Mouse (Mus musculus) left cerebral cortex, adult 11 months (tissue): ENCODE results near the gene Atg16l1.
A peak's percentile ranks its signal among the peaks of the same experiment; 100 is the strongest.
"Not testable (repeated sequence)": the region's sequence is repeated elsewhere in the genome, so short reads cannot be mapped to it uniquely, and the experiment has no call there.

ENCODE experiments used
- DNase-seq: peaks from one replicate; pipeline ENCODE4 v3.0.0; 2022; ENCODE audit warnings: low spot score

Gene Atg16l1

DNA sequence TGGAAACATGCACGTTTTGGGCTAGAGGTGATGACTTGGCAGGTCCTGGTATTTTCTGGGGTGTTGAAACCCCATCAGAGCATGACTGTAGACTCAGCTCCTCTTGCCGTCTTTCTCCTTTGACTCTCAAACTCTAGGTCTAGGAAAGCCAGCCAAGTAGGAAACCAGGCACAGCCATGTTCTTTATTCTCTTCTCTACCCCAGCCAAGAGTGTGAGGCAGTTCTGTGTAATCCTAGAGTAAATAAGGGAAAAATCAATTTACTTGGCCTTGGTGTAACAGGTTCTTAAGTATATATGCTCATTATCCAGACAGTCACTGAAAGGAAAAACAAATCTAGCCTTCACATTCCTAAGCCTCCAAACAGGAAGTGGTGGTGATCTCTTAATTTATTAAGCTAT is 17.7 kb downstream of the Atg16l1 start:
- no peak for DNase-seq

DNA sequence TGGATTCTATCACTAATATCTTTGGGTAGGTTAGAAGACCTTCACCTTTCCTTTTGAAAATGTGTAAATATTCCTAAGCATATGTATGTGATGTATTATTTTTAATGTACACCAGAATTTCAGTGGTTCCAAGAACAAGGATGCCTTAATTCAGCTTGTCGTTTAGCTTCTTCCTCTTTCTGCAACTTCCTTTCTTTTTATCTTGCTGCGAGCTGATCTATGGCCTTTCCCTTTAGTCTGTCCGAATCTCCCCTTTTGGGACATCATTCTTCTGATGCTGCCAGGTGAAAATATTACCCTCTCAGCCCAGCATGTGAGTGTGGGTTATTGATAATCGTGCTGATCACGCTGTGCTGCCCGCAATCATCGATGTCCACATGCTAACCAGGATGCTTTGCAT is 19.2 kb downstream of the Atg16l1 start:
- no peak for DNase-seq

DNA sequence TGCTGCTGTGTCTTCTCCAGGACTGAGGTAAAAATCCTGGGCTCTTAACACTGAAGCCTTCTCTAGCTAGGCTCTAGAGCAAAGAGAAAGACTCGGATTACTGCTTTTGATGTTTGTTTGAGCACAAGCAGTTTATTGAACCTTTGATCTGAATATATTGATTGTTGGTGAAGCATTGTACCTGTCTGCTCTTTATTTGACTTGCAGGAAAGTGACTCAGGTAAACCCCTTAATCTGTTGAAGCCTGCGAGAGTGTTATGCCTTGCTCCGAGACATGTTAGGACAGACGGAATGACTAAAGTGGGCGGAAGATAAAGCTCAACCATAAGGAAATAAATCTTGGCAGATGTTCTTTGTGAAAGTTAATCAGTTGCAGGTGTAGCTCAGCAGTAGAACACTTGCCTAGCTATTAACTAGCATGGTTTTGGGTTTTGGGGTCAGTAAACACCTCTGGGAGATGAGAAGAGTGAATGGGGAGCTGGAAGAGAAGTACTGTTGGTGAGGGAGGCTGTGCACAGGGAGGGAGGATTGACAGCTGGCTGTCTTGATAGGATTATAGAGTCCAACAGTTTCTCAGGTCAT is 23.6 kb downstream of the Atg16l1 start:
- DNase-seq: no peak

- no peak for DNase-seq
Measured at GRCm38 (mm10) chr1:87785703-87786102, 30.0 kb downstream of the Atg16l1 start.

- DNase-seq: peak; percentile 60
Measured at GRCm38 (mm10) chr1:87786251-87786650, 30.6 kb downstream of the Atg16l1 start.

- no peak for DNase-seq
Measured at GRCm38 (mm10) chr1:87789665-87790064, 34.0 kb downstream of the Atg16l1 start.

DNA sequence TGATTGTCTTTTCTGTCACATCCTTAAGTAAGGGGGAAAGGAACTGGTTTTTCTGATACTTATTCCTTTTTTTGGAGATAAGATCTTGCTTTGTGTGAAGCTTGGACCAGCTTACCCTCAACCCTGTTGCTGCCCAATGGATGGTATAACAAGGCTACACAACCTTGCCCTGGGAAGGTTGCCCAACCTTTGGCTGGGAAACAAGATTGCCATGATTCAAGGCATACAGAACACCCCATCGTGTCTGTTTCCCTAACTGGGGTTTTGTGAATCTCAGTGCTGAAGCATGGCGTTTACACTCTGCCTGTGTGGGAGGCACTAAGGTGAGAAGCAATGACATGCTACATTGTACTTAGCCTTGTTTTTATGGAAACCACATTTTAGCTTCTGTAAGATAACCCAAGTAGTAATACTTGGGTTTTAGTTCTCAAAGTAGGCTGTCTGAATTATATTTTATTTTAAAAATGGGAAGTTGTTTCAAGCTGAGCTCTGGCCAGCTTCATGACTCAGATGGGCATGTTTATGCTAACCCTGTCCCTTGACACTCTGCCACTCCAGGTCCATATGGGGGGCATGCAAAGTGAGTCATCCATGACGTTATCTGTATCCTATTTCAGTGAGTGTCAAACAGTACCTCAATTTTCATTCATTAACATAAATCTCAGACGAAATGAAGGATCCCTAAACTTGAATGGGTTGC is 36.9 kb downstream of the Atg16l1 start:
- no peak for DNase-seq

- DNase-seq: no peak
Measured at GRCm38 (mm10) chr1:87793138-87793449, 37.4 kb downstream of the Atg16l1 start.

GRCm38 (mm10) chr1:87797702-87798101 is 42.0 kb downstream of the Atg16l1 start:
- no peak for DNase-seq

DNA sequence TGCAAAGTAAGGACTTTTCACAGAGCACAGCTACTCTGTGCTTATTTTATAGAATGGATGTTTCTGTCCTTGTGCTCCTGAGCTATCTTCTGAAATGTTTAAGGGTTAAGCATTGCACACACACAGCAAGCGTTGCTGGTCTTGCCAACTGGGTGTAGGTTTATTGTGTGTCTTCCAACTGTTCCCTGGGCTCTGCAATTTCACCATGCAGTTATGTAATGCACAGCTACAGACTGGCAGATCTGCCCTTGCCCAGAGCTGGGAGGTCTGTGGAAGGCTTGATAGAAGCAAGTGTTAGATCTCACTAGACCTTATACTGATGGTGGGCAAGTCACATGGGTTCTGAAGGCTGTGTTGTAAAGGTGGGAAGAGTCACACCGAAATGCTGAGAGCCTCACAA is 42.6 kb downstream of the Atg16l1 start:
- no peak for DNase-seq

GRCm38 (mm10) chr1:87803576-87803975 is 47.9 kb downstream of the Atg16l1 start, which contains the start of gene Sag:
Gene Sag (plus strand): TSS chr1:87803680.
- no peak for DNase-seq

- DNase-seq: no peak
Measured at GRCm38 (mm10) chr1:87807751-87808150, 52.1 kb downstream of the Atg16l1 start.

DNA sequence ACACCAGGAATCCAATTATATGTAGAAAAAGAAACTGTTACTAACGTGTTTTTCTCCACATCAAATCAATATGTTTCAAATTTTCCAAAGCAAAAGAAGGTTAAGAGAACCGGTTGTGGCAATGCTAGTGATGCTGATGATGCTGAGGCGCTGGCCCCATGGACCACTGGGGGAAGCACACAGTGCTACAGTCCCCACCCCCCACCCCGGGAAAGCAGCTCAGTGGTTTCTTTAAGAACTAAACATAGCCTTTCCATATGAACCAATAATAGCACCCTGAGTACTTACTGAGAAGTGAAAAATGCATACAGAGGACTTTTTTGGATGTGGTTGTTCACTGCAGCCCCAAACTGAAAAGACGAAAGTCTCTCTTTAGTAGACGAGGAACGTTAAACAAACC is 55.7 kb downstream of the Atg16l1 start:
- DNase-seq: no peak

- DNase-seq: no peak
Measured at GRCm38 (mm10) chr1:87812061-87812460, 56.4 kb downstream of the Atg16l1 start.

- peak; percentile 48 for DNase-seq
Measured at GRCm38 (mm10) chr1:87813155-87813554, 57.5 kb downstream of the Atg16l1 start.

DNA sequence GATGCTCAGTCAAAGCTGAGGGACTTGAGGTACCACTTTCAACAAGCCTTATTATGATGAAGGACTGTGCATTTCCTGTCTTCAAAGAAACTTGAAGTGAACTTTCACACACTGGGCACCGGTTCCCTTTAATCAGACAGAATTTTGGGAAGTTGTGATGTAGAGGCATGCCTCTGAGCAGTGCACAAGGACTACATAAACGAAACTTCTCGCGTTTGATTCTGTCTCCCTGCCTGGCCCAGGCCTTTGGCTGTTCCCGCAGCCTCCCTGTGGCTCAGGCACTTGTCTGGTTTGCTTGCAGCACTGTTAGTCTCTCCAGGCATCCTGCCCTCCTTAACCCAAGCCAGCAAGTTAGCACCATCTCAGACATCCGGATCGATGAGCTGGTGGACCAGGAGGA is 58.0 kb downstream of the Atg16l1 start:
- no peak for DNase-seq

- DNase-seq: no peak
Measured at GRCm38 (mm10) chr1:87824420-87824995, 68.8 kb downstream of the Atg16l1 start.

DNA sequence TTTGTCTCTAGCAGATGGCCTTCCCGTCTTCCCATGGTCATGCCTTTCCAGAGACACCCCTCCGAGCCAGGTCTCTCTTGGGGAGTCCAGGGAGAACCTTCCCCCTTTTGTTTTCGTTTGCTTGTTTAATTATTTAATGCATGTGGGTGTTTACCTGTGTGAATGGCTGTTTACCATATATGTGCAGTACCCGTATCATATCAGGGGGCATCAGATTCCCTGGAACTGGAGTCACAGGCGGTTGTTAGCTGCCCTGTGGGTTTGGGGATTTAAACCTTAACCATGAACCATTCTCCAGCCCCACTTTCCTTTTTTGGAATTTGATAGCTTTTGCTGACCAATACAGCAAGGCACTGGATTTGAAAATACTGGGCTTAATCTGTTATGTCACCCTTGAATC is 69.6 kb downstream of the Atg16l1 start:
- no peak for DNase-seq

DNA sequence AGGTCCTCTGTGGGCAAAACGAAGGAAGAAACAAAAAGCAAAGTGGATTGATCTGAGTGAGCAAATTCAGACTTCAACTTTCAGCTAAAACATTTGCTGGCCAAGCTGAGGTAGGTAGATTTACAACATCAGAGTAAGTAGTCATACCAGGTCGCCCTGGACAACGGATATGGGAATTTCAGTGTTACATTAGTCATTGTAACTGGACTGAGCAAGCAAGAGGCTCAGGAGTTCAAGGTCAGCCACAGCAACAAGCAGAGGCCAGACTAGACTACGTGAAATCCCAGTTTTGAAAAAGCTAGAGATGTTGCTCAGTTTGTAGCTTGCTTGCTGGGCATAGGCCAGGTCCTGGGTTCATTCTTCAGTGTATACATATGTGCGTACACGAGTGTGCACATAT is 70.3 kb downstream of the Atg16l1 start:
- DNase-seq: no peak

DNA sequence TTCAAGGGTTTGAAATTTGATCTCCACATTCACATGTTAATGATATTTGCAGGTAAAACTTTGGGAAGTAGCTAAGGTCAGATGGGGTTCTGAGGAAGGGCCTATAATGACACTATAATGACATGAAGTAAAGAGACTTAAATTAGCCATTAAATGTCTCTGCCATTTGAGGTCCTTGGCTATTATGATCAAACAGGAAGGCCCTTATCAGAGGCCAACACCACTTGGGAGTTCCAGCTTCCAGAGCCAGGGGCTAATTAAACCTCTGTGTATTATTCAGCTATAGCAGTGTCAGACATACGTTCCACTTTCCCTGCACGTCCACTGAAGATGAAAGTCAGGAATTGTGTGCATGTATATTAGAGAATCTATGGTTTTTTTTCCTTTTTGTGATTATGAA is 70.8 kb downstream of the Atg16l1 start:
- no peak for DNase-seq

- DNase-seq: not testable (repeated sequence)
Measured at GRCm38 (mm10) chr1:87827476-87827875, 71.8 kb downstream of the Atg16l1 start.

GRCm38 (mm10) chr1:87828185-87828584 is 72.5 kb downstream of the Atg16l1 start:
- no peak for DNase-seq

DNA sequence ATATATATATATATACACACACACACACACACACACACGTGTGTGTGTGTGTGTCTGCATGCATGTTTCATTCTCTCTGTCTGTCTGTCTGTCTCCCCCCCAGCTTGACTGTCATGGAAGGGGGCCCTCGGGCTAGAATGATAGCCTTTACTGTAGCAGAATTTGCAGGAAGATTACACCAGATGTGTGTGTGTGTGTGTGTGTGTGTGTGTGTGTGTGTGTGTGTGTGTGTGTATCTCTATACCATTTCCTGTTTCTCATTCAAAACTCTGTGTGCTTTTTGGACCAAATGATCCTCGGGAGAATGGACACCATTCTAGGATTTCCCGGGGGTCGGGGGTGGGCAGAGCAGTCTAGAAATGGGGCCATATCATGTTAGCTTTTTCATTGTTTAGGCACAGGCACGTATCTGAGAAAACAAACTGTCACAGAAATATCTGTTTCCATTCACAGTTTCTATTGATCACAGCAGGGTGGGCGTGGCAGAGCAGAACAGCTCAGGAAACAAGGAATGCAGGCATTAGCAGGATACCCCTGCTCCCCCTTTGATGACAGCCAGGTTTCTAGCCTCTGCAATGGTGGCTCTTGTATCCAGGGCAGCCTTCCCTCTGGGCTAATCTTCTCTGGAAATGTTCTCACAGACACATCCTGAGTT is 73.4 kb downstream of the Atg16l1 start:
- DNase-seq: no peak
